Mouse (Mus musculus) monocyte, adult 2 months (primary cell): ENCODE data around the gene Ctnnd2.

Source experiments
- DNase-seq, 2 experiments: peaks; one replicate each; pipeline ENCODE4 v3.0.0; 2022; ENCODE audit warnings: low spot score in 2 of 2, low read depth in 1 of 2

Gene Ctnnd2

DNA sequence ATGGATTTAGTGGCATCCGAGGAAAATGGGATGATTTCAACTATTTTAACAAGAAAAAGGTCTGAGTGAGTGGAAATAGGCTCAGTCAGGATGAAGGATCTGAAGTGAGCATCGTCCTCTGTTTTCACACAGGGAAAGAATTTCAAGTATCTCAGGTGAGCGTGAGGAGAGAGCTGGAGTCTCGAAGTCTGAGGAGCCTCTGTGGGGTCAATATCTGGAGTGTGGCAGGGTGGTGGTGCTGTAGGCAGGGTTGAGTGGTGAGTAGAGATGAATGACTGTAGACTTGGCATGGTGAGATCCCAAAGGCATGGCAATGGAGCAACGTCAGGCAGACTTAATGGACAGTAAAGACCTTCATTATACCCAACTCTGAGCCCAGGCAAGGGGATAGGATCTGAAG is 529.2 kb downstream of the Ctnnd2 start:
- no peak for DNase-seq

DNA sequence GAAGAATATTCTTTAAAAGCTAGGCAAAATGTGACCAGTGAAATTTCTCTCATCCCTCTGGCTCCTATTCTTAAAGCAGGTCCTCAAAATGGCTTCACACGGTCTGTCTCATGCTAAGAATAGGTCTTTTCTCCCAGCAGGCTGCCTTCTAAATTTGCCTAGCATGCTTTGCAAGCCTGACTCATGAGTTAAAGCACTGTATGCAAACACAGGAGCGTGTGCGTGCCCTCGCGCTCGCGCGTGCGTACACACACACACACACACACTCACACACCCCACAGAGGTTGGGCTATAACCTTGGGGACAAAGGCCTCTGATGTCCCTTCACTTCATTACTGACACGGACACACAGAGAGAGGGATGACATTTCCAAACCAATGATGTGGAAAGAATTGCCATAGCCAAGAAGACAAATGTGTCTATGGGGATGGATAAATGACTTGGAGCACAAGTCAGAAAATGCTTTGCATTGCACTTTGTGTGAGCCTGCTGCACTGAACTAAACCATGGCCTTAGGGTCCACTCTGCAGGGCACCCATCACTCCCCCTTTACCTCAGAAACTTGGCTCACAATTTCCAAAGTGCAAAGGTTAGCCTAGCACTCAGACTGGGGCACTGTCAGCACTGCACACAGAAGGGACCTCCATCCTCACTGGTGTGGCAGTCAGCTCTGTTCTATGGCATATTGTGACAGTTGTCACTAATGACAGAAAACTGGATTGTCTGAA is 536.8 kb downstream of the Ctnnd2 start:
- no peak for DNase-seq

DNA sequence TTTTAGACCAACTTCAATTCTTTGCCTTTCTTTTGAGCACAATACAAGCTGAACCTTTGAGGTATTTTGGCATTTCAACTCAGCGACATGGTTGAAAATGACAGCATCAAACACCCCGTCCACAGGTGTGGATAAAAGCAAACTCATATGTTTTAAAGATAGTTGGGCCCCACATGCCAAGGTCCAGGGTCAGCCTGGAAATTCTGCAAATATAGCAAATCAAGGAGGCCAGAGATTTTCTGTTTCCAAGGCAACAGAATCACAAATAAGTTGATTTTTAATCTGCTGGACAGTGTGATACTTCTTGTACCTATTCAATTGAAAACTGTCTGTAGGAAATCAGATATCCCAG is 537.3 kb downstream of the Ctnnd2 start:
- no peak for DNase-seq

GRCm38 (mm10) chr15:30714823-30715222 is 542.4 kb downstream of the Ctnnd2 start:
- no peak for DNase-seq

- DNase-seq: no peak
These were observed 546.4 kb downstream of the Ctnnd2 start for GRCm38 (mm10) chr15:30718811-30719210.

DNA sequence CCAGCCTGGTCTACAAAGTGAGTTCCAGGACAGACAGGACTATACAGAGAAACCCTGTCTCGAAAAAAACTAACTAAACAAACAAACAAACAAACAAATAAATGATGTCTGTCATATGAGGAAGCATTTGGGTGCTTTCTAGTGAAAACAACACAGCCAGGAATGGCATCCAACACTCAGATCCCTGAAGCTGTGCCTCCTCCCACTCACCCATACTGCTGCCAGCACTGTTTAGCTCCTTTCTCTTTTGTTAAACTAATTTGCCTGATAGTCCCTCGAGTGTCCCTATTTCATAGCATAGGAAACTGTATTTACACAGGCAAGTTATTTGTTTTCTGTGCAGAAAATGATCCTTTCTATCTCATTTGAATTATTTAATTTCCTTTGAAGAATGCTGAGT is 546.8 kb downstream of the Ctnnd2 start:
- DNase-seq: no peak

DNA sequence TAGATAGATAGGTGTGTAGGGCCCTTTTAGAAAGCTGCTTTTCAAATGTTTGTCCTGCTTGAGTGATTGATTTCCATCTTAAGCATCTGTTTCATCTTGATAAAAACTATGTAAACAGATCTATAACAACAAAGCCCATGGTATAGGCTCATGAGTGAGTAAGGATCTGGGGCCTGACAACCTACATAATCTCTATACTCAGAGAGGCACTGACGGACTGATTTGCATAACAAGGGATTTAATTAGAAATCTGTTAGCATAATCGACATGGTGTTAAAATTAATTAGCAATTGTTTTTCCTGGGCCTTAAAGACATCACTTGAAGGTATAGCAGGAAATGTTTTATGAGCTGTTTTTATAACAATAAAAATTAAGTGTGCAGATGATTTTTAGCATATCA is 548.7 kb downstream of the Ctnnd2 start:
- DNase-seq: no peak

DNA sequence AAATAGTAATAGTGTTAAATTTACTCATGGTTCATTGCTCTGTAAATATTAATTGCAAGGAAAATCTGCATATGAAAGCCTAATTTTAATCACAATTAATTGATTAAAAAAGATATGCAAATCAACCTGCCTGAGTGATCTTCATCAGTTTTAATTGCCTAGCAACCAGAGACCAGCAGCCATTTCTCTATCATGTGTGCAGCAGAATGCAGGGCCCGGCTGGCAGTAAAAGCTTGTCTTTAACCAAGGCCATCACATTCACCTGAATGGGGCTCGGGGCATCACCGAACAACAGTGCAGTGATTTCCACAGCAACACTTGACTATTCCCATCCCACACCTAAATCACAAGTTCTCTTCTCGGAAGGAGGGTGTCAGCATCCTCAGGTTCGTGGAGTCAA is 553.7 kb downstream of the Ctnnd2 start:
- DNase-seq: no peak

- DNase-seq: no peak
These were observed 565.8 kb downstream of the Ctnnd2 start for GRCm38 (mm10) chr15:30738178-30738577.

DNA sequence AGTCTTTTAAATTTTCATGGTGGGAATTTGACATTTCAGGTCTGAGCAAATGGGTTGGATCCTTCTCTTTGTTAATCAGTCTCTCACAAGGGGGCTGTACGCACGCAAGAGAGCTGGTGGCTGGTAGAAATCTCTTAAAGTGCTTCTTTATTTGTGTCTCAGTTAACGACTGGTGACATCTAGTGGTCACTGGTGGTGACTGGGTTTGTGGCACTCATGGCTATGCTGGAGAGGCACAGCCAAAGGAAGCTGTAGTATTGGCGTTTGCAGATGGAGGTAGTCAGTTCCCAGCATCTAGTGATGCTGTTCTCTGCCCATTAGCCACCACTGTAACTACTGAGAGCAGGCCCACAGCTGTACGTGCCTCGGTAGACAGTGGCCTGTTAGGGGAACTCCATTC is 568.3 kb downstream of the Ctnnd2 start:
- no peak for DNase-seq

DNA sequence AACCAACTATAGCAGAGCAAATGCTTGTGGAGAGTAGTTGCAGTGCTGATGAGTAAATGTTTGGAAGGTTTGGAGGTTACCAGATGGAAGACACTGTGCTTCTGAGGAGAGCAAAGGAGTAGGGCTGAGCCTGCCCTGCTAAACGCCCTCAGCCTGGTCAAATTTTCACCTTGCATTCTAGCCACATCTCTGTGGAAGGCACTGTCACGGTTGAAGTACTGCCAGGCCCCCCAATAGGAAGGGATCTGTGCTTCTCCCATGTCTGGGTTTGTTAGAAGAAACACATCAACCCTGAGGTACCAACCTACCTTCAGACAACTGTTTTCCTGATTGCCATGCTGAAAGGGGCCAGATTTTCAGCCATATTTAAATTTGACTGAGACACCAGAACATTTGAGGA is 585.6 kb downstream of the Ctnnd2 start:
- DNase-seq: no peak

DNA sequence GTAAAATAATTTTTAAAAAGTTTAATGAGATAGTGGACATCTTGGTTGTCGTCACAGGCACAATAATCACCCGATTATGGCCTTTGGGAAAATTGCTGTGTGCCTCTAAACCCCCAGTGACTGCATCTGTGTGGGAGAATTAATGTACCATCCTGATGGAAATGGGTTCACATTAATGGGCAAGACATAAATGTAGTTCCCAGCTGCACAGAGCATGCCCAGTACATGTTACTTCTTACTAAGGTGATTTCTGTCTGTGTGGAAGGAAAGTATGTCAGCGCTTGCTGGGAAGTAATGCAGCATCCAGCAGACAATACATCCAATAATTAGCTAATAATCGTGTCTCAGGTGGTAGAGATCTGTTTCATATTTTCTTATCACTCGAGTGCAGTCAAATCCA is 589.8 kb downstream of the Ctnnd2 start:
- DNase-seq: no peak

DNA sequence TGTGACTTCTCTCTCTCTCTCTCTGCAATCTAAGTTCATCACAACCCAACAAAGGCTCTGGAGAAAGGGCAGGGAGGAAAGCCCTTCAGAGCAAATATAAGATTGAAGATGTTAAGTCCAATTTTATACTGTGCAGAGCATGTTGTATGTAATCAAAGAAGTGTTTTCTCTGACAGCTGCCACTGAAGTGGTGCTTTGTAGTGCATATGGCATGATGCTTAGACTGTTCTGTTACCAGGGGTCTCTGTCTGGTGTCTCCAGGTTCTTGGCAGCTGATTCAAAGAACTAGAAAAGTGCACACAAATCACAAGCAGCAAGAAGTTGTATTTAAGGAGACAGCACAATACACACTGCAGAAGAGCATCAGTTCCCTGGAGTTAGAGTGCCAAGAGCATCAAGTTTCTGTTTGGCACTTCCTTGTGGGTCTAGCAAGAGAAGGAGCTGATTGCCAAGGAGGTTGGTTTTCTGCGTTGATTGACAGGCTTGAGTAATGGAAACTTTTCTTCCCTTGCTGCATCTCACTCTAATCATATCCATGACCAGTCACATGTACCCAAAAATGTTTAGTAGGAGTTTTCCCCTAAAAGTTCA is 590.4 kb downstream of the Ctnnd2 start:
- DNase-seq: no peak

- no peak for DNase-seq
These were observed 604.5 kb downstream of the Ctnnd2 start for GRCm38 (mm10) chr15:30776931-30777330.

DNA sequence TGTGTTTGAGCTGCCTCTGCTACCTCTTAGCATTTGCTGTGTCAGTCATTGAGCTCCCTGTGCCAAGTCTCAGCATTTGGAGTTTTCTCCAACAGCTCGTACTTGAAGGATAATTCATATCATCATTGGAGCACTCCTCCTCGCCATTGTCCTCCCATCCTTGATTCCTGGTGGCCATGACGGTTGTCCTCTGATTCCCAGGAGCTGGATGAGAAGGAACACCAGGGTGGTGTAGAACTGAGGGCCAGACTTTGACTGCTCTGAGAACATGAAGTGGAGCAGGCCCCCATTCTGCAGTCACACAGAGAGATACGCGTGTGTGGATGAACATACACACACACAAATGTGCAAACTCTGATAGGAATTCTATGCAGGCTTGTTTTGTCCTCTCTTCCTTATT is 605.4 kb downstream of the Ctnnd2 start:
- DNase-seq: no peak

DNA sequence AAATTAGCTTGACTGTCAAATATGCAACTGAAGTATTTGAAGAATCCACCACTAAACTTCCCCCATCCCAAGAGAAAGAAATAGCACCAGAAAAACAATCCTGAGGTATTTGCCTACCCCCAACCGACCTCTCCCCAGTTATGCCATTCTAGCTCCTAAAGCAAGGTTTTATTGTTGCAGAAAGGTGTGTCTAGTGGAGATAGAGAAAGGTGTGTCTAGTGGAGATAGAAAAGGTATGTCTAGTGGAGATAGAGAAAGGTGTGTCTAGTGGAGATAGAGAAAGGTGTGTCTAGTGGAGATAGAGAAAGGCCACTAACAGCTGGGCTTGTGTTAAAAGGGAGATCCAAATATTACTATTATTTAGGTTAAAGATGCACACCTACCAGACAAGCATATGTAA is 607.5 kb downstream of the Ctnnd2 start:
- DNase-seq: no peak

- DNase-seq: no peak
These were observed 608.6 kb downstream of the Ctnnd2 start for GRCm38 (mm10) chr15:30780977-30781376.

DNA sequence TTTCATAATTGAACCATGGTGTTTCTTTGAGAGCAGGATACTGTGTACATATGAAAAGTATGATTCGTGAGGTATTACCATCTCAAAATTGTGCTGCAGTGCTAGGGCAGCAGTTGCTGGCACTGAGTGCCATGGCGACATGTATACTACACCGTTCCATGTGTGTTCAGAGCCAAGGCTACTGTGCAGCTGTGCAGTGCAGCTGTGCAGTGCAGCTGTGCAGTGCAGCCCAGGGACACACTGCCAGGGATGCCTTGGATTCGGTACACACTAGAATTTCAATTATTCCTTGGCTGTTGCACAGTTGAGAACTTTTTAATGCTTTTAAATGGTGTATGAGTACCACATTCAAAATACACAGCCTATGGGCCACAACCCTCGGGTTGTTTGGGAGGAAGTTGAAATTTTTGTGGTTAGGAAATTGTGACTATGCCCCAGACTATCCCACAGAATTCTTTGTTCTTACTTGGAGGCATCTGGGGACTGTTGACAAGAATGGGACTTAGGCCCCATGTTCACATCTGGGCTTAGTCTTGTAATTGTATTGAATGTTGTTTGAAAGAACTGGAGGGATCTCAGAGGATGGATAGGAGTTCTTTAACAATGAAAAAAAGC is 613.4 kb downstream of the Ctnnd2 start:
- DNase-seq: no peak

- no peak for DNase-seq
These were observed 620.9 kb downstream of the Ctnnd2 start for GRCm38 (mm10) chr15:30793260-30793659.

DNA sequence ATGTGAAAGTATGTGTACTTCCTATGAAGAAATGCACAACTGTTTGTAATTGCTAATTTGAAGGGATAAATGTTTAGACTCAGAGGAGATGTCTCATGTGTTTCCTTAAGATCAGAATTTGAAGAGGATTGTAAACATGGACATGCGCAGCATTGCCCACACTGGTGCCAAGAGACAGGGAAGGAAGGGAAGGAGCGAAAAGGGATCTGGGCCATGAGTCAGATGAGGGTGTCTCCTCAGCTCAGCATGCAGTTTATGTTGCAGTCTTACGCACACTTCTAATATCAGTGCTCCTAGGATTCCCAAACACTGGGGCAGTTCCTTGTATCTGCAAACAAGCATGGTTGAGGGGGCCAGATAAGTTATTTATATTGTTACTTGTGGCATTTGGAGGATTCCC is 623.3 kb downstream of the Ctnnd2 start:
- no peak for DNase-seq

GRCm38 (mm10) chr15:30827424-30828263 is 655.3 kb downstream of the Ctnnd2 start:
- DNase-seq: no peak
